Mouse (Mus musculus) liver, embryonic 14.5 days (tissue): Measurements from ENCODE around the gene Ttc9b. TPM values are rescaled to one million over a fixed set of nuclear protein-coding genes. Genes with fewer than 3 reads are reported as not detected.

Experiments
- ATAC-seq: fragments of 200-750 bp; cut with Nextera tagmentation; 2 replicates; pipeline ENCODE4 v1.8.0; 2017; ENCODE audit warnings: moderate number of reproducible peaks, mild to moderate bottlenecking, moderate library complexity; ENCODE audit not compliant: insufficient read depth
- DNase-seq, 3 experiments: peaks; one replicate each; pipeline ENCODE4 v3.0.0-alpha.2; 2012 to 2013; ENCODE audit warnings: low read depth in 3 of 3, low spot score in 3 of 3
- H3K27ac ChIP-seq: fragments of 300-500 bp; sonication (generic); 2 replicates; pipeline ENCODE4 v1.5.1; 2014; ENCODE audit warnings: moderate library complexity, mild to moderate bottlenecking, control low read depth, inconsistent platforms
- H3K27me3 ChIP-seq: fragments of 300-500 bp; sonication (generic); 2 replicates; pipeline ENCODE4 v1.6.1; 2014; ENCODE audit warnings: mild to moderate bottlenecking, low read length, moderate library complexity; ENCODE audit not compliant: control insufficient read depth, insufficient read depth
- H3K36me3 ChIP-seq: fragments of 300-500 bp; sonication (generic); replicated peaks from 2 replicates; pipeline ENCODE4 v1.6.1; 2014; ENCODE audit warnings: low read depth; ENCODE audit not compliant: control insufficient read depth, insufficient read depth
- H3K4me1 ChIP-seq, 2 experiments: fragments of 200-500 bp in 1 of 2; fragments of 300-500 bp in 1 of 2; sonication (generic) in 1 of 2; replicated peaks; 2 replicates each; pipeline ENCODE4 v1.6.1; 2012 to 2014; ENCODE audit warnings: antibody characterized with exemption in 1 of 2, inconsistent platforms in 1 of 2, low read length in 1 of 2; ENCODE audit not compliant: control insufficient read depth in 2 of 2, insufficient read depth in 2 of 2
- H3K4me2 ChIP-seq: fragments of 300-500 bp; sonication (generic); 2 replicates; pipeline ENCODE4 v1.6.1; 2014; ENCODE audit warnings: low read depth, mild to moderate bottlenecking, control low read depth, moderate library complexity
- H3K4me3 ChIP-seq, 2 experiments: fragments of 200-500 bp in 1 of 2; fragments of 300-500 bp in 1 of 2; sonication (generic) in 1 of 2; 2 replicates each; pipeline ENCODE4 v1.5.1; 2012 to 2014; ENCODE audit warnings: low read depth in 2 of 2, low read length in 2 of 2, mild to moderate bottlenecking in 2 of 2, control low read depth in 1 of 2, inconsistent platforms in 1 of 2, moderate library complexity in 1 of 2; ENCODE audit not compliant: insufficient read depth in 1 of 2
- H3K9ac ChIP-seq: fragments of 300-500 bp; sonication (generic); replicated peaks from 2 replicates; pipeline ENCODE4 v1.6.1; 2014; ENCODE audit warnings: mild to moderate bottlenecking, control low read depth, moderate library complexity
- H3K9me3 ChIP-seq: fragments of 300-500 bp; sonication (generic); 2 replicates; pipeline ENCODE4 v1.6.1; 2016; ENCODE audit warnings: low read length, mixed read lengths; ENCODE audit not compliant: control insufficient read depth
- CTCF ChIP-seq: IDR thresholded peaks from 2 replicates; pipeline ENCODE4 v1.5.1; 2016; ENCODE audit warnings: antibody characterized with exemption, low read depth, control low read depth
- EP300 ChIP-seq: IDR thresholded peaks from 2 replicates; pipeline ENCODE4 v1.6.1; 2016; ENCODE audit warnings: antibody characterized with exemption, low read depth
- WGBS: fragments of 180-500 bp; shearing (Covaris S2); extraction: QIAGEN DNeasy Blood & Tissue Kit; methylation state at CpG from one replicate; pipeline ENCODE4 v1.1.7; 2014; ENCODE audit not compliant: insufficient replicate concordance; 5-methylcytosine and 5-hydroxymethylcytosine counted together
- polyA plus RNA-seq, 2 experiments: library from polyadenylated mRNA; depleted of rRNA in 1 of 2; stranded (reverse) in 1 of 2; unstranded in 1 of 2; fragments of >200 nt; fragmentation: Nextera tagmentation in 1 of 2; extraction: Ambion mirVana in 1 of 2; gene quantifications; 2 replicates each; pipeline versions ENCODE4 v1.2.1 to v1.2.3; 2012 to 2014

The Ttc9b gene
- polyA plus RNA-seq, 2 experiments, result not detected

DNA sequence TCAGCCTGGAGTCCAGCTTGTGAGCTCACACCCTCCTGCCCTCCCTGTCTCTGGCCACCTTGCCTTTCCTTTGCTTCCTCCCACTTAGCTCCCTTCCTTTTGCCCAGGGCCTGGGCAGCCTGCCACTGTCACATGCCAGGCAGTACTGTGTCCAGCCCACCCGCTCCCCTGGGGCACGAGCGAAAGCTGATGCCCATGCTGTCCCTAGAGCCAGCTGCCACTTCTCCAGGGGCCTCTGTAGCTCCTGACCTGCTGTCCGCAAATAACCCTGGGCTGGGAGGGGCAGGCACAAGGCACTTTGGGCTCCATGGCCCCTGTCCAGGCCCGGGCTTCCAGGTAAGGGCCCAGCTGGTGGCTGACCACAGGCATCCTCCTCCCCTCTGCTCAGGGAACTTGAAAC lies 46.1 kb upstream of the Ttc9b start:
- WGBS, result 65% methylated on average over 5 of the region's 5 CpGs
- DNase-seq (no peak), ATAC-seq (no peak)
- no peak for TF ChIP-seq EP300
- TF ChIP-seq CTCF, result no peak
- Histone ChIP-seq H3K4me3 (no peak overlapping the region), H3K9me3 (no peaks in the 10 kb centered on the region), H3K36me3 (peaks cover 11% of the 10 kb centered on the region), H3K9ac (no peak overlapping the region), H3K27ac (no peak overlapping the region), H3K4me1 (peaks cover 0 to 10% of the 10 kb centered on the region in 2 experiments; a peak in 2 of 4 replicates), H3K4me2 (no peak overlapping the region), H3K27me3 (no peaks in the 10 kb centered on the region)

- DNase-seq, result no peak
- Histone ChIP-seq H3K4me2 (no peak overlapping the region), H3K4me1 (peaks cover 0 to 5% of the 10 kb centered on the region in 2 experiments; a peak in 2 of 4 replicates), H3K27me3 (no peaks in the 10 kb centered on the region), H3K36me3 (peaks cover 11% of the 10 kb centered on the region), H3K4me3 (no peak overlapping the region), H3K9me3 (no peaks in the 10 kb centered on the region), H3K9ac (no peak overlapping the region), H3K27ac (no peak overlapping the region)
- no peak for TF ChIP-seq CTCF
- no peak for TF ChIP-seq EP300
- no peak for ATAC-seq
- WGBS, result 79% methylated on average over 3 of the region's 3 CpGs
Measured at GRCm38 (mm10) chr7:27608130-27608529, 45.6 kb upstream of the Ttc9b start.

DNA sequence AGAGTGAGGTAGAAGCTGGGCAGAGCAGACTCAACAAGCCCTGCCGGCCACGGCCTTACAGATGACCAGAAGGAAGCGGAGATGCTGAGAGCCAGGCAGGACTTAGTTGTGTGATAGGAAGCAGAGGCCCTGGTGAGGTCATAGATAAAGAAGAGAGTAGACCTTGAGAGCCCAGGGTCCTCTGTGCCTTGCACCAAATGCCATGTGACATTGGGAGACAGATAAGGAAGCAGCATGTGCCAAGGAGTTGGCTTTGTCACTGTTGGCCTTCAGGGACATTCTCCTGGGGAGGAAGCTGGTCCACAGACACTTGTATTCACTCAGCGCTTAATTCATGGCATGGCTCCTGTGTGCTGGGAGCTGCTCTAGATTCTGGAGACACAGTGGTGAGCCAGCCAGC lies 44.4 kb upstream of the Ttc9b start:
- no peak overlapping the region for H3K9ac ChIP-seq
- no peak overlapping the region for H3K27ac ChIP-seq
- TF ChIP-seq CTCF (no peak), EP300 (no peak)
- no peaks in the 10 kb centered on the region for H3K27me3 ChIP-seq
- DNase-seq (no peak), ATAC-seq (no peak)
- peaks cover 11% of the 10 kb centered on the region for H3K36me3 ChIP-seq
- no peak overlapping the region for H3K4me2 ChIP-seq
- peaks cover 0 to 3% of the 10 kb centered on the region in 2 experiments; a peak in 2 of 4 replicates for H3K4me1 ChIP-seq
- WGBS, result 48% methylated on average over 4 of the region's 4 CpGs
- H3K4me3 ChIP-seq, result no peak overlapping the region
- no peaks in the 10 kb centered on the region for H3K9me3 ChIP-seq

DNA sequence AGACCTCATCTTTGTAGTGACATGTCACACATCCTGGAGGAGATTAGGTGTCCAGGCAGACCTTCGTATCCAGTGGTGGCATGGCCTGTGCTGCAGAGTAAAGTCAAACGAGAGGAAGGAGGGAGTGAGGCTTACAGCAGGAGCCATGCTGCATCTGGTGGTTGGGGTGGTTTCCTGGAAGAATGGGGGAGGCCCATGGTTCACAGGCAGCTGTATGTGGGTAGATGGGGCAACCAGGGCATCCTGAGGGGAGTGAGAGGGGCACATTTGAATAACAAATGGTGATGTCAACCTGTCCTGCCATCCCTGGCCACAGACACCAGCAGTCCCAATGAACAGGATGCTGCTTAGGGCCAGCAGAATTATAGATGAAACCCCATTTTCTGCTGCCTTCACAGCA lies 44.0 kb upstream of the Ttc9b start:
- TF ChIP-seq EP300 (no peak), CTCF (no peak)
- H3K9me3 ChIP-seq, result no peaks in the 10 kb centered on the region
- ATAC-seq (no peak), DNase-seq (no peak)
- no peak overlapping the region for H3K9ac ChIP-seq
- no peak overlapping the region for H3K27ac ChIP-seq
- no peak overlapping the region for H3K4me3 ChIP-seq
- WGBS, result 49% methylated on average over 2 of the region's 2 CpGs
- peaks cover 11% of the 10 kb centered on the region for H3K36me3 ChIP-seq
- peaks cover 0 to 3% of the 10 kb centered on the region in 2 experiments; a peak in 2 of 4 replicates for H3K4me1 ChIP-seq
- no peaks in the 10 kb centered on the region for H3K27me3 ChIP-seq
- no peak overlapping the region for H3K4me2 ChIP-seq

DNA sequence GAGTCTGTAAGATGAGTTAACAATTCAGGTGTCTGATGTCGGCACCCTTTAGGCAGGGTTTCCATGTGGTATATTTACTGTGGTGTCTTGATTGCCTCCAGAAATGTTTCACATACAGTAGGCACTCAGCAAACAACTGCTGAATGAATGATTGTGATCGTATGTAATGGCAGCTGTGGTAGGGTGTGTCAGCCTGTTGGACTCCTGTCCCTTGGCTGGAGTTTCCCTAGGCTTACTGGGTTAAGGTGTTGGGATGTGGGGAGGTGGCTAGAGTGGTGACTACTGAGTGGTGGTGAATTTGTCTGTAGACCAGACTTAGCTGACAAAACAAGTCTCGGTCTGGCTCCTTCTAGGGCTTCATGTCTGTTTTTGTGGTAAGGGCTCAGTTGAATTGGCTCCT lies 43.3 kb upstream of the Ttc9b start:
- H3K36me3 ChIP-seq, result peaks cover 11% of the 10 kb centered on the region
- no peak overlapping the region for H3K4me2 ChIP-seq
- H3K4me3 ChIP-seq, result no peak overlapping the region
- no peaks in the 10 kb centered on the region for H3K9me3 ChIP-seq
- 85% methylated on average over 3 of the region's 3 CpGs for WGBS
- H3K27ac ChIP-seq, result no peak overlapping the region
- DNase-seq (no peak), ATAC-seq (no peak)
- no peak overlapping the region for H3K9ac ChIP-seq
- peaks cover 0 to 3% of the 10 kb centered on the region in 2 experiments; a peak in 2 of 4 replicates for H3K4me1 ChIP-seq
- TF ChIP-seq EP300 (no peak), CTCF (no peak)
- H3K27me3 ChIP-seq, result no peaks in the 10 kb centered on the region
